Mouse (Mus musculus) liver, postnatal 0 days (tissue): ENCODE measurements around the gene Ipo5.

Experiments
- CTCF ChIP-seq: sonication (generic); IDR thresholded peaks from 2 replicates; pipeline ENCODE4 v1.5.1; 2016; ENCODE audit warnings: antibody characterized with exemption, low read depth
- EP300 ChIP-seq: IDR thresholded peaks from 2 replicates; pipeline ENCODE4 v1.6.1; 2016; ENCODE audit warnings: antibody characterized with exemption, low read depth, mild to moderate bottlenecking

GRCm38 (mm10) chr14:120875144-120875543 lies 35.9 kb upstream of the Ipo5 start:
- TF ChIP-seq CTCF, result peak; percentile 45
- TF ChIP-seq EP300, result no peak
